Mouse (Mus musculus) lung, postnatal 36 days (tissue): Measurements from ENCODE around the gene B230104I21Rik.

Experiments used
- DNase-seq: peaks from one replicate; pipeline ENCODE4 v3.0.0; 2022; ENCODE audit warnings: mixed read lengths

The B230104I21Rik gene

GRCm38 (mm10) chr4:154396652-154397301 is 60.9 kb downstream of the B230104I21Rik start:
- DNase-seq, result no peak
